Mouse (Mus musculus) leukemia stem cell, adult 10-12 weeks (primary cell): ENCODE results near the gene Negr1. TPM values are rescaled to one million over a fixed set of nuclear protein-coding genes. Genes with fewer than 3 reads are reported as not detected.

Experiments used
- polyA plus RNA-seq: library from polyadenylated mRNA; stranded (reverse); fragments of >175 nt; gene quantifications from 2 replicates; pipeline ENCODE4 v1.2.3, GENCODE M21; 2012; ENCODE audit warnings: low replicate concordance

Gene Negr1
- not detected in 2 replicates for polyA plus RNA-seq

GRCm38 (mm10) chr3:156561524-156562423 is at the start of gene Negr1:
Gene Negr1, plus strand, starts transcription at chr3:156561794.

